Mouse (Mus musculus) CD8-positive naive resting alpha-beta T cell, adult 2 months (primary cell): ENCODE results near the gene Nkiras2.
"Not testable (repeated sequence)": the region's sequence is repeated elsewhere in the genome, so short reads cannot be mapped to it uniquely, and the experiment has no call there.

Source experiments
- DNase-seq, 2 experiments: peaks; one replicate each; pipeline ENCODE4 v3.0.0; 2022; ENCODE audit warnings: low read depth in 2 of 2, low spot score in 2 of 2

The Nkiras2 gene

DNA sequence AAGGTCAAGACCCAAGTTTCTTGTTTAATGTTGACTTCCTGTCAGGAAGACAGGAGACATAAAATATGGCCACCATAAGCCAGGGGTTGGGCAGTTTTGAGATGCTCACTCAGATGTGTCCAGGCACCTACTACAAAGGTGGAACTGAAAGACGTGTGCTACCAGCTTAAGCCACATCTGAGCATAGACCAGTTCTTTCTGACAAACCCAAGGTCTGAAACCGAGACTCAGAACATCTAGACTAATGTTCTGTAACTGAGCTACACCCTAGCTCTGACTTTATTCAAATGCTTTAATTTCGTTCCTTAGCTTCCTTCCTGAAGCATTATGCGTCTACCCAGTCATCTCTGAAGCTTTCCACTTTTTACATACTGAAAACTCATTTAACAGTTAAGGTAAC lies 21.0 kb upstream of the Nkiras2 start:
- DNase-seq: no peak

DNA sequence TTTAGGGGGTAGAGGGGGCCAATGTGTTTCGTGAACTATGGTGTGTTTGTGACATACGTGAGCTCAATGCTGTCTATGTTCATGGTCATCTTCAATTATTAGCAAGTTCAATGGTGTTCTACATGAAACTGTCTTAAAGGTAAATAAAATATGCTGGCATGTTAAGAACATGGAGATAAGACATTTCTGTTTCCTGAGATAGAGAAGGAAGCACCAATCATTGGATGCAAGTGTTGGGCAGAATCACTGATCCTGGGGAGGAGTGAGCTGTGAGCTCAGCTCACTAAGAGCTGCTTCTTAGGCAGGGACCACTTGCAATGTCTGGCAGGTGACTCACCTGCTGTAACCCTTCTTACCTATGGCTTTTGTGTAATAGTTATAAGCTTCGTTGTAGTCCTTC lies 17.7 kb upstream of the Nkiras2 start:
- DNase-seq: no peak

DNA sequence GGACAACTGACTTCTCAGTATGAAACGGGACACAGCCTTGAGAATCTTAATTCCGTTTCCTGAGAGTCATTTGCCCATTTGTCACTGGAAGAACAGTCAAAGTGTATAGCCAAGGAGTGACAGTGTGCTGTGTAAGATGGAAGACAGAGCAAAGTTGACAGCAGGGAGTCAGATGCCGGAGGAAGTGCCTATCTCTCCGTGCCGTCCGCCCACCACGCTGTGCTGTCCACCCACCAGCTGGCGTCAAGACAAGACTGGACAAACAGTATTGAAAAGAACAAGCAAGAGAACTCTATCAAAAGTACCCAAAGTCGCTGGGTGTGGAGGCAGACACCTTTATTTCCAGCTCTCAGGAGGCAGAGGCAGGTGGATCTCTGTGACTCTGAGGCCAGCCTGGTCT lies 15.9 kb upstream of the Nkiras2 start:
- DNase-seq: no peak

DNA sequence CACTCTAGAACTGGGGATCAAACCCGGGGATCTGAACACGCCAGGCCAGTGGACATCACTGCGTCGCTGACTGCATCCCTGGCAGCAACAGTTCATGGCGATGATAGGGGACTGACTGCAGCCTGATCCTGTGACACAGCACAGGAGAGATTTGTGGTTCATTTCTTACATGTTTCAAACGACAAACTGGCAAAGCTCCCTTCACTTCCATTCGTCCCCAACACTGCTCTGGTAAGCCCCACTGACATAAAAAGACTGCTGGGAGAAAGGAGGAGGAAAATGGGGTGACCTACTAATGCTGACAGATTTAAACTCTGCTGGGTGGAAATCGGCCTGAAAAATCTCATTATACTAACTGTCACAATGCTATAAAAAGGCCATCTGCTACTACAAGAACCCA lies 15.2 kb upstream of the Nkiras2 start:
- DNase-seq: no peak

DNA sequence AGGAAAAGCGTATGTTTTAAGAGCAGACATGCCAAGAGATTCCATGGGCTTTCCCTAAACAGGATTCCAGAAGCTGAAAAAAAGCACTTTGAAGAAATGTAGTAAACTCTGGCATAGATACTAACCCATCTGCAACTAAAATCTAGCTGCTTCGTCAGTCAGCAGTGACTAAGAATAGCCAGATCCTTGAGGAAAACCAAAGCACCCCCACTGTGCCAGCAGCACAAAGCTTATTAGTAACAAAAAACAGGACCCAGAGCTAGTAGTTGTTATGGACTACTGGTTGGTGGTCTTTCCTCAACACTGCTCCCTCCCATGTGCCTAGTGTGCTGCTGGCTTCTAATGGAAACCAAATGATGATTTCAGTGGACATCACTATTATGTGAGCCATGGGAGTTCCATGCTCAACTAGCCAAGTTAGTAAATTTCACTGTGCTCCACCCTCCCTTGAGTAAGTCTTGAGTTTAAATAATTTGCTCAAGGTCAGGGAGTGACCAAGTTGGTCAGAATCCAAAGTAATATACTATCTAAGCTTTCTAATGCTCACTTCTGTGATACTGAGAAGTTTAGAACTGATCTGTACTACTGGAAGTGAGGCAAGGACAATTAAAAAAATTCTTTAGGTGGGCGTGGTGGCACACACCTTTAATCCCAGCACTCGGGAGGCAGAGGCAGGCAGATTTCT lies 14.6 kb upstream of the Nkiras2 start:
- DNase-seq: no peak

DNA sequence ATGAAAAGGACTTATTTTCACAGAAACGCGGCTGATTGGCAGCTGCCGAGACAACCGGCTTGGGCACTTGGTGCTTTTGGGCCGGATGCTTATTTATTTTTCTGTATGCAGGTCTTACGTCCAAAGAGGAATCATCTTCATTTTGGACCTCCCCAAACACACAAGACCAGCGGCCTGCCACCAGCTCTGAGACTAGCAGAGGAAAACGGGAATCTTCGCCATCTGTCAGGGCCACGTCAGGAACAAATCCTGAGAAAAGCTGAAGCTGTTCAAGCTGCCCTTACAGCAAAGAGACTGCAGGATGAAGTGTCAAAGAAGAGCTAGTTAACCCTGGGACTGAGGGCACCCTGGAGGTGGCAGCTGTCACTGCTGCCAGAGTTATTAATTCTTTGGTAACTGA lies 13.6 kb upstream of the Nkiras2 start:
- DNase-seq: no peak

DNA sequence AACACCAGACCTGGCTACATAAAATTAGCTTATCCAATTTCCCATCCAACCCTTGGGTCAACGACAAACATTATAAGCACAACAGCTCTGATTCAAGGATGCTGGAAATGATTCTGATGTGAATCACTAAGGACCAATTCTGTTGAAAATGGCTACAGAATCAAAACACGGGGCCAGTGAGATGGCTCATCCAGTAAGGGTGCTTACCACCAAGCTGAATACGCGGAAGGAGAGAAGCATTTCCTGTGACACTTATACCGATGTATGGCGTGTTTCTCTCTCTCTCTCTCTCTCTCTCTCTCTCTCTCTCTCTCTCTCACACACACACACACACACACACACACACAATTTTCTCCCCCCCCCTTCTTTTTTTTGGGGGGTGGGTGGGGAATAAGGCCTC lies 11.9 kb upstream of the Nkiras2 start:
- no peak for DNase-seq

DNA sequence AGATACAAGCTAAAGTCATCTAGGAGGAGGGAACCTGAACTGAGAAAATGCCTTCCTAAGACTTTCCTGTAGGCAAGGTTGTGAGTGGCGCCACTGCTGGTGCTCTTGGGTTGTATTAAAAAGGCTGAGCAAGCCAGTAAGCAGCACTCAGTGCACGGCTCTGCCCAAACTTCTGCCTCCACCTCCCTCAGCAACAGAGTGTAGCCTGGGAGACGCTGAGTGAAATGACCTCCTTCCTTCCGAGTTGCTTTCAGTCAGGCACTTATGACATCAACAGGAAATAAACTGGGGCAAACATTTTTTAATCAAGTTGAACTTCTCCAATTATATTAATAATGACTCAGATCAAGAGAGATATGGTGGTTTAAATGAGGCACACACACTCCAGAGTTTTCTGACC lies 10.2 kb upstream of the Nkiras2 start:
- DNase-seq: no peak

DNA sequence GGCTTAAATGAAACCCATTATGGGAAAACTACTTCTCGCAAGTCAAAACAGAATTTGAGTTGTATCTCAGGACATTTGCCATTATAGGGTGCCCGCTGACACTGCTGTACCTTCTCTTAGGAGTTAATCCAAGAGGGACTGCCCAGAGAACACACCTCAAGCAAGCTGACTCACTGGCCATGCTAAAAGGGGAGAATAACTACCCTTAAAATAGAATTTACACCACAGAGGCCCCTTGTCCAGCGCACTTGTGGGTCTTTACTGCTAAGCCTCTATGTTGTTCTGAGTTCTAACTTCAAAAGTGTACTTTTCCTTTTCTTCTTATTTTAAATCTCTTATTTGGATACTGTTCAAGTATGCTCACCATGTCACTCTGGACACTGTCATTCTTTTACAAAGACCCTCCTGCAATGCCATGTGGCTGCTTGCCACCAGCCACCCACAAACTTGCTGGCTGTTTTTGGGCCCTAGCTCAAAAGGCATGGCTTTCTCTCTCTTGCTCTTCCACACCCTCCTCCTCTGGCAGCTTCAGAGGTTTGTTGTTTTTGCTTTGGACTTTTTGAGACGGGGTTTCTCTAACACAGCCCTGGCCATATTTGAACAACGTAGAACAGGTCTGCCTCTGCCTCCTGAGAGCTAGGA lies 9.6 kb upstream of the Nkiras2 start:
- DNase-seq: peak in 1 of 2 experiments; percentile 29

DNA sequence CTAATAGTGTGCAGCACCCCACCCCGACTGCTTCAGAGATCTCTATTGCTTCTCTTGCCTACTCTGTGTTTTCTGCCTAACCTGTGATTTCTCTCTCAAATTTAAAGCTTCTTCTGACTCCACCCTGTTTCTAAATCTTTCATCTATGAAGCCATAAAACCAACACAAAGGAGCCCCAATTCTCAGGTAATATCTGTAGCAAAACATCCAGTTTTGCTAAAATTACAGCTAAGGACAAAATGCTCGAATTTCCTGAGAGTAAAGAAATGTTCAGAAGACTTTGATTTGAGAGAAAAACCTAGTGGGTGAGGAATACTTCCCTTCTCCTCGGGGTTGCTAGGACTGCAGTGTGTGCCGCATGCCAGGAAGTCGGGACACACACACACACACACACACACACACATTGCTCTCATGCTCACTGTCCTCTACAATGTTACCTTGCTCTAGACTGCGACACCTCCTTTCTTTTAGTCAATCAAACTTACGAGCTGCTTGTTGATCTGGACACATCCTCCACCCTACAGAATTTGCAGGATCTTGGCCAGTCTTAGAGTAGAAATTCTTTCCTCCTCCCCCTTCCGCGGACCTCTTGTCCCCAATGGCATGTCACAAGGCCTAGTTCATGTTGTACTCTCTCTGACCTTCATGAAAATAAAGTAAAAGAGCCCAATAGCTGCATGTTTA lies 8.9 kb upstream of the Nkiras2 start:
- peak; percentile 28 to 32 for DNase-seq

DNA sequence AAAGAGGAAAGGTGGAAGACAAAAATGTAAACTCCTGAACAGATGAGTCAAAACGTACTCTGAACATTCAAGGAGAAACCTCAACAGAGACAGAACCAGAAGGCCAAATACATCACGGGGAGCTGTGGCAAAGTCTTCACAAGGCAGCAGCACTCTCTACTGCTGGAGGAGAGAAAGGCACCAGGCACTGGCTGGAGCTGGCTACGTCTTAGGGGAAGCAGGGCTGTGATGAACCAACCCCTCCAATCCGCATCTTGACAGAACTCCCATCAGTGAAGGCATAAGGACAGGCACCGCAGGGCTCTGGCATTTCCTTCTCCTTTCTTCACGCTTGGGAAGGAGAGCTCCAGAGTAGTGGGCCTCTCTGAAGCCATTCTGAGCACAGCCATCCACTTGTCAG lies 7.4 kb upstream of the Nkiras2 start:
- no peak for DNase-seq

DNA sequence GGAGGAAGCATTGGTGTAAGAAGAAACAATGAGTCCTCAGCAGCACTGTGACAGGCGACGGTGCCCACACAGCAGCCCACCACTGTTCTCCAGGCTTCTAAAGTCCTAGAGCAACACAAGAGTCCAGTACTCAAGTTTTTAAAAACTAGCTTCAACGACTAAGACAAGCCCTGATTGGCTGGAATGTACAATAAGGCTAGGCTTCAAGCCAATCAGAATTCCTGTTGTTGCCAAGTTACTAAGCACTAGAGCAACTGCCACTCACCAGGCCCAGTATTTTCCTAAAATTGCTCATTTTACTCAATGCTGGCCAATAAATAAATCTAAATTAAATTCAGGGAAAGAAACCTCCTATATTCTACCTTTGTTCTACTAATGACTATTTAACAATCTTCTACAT lies 5.8 kb upstream of the Nkiras2 start:
- DNase-seq: no peak

DNA sequence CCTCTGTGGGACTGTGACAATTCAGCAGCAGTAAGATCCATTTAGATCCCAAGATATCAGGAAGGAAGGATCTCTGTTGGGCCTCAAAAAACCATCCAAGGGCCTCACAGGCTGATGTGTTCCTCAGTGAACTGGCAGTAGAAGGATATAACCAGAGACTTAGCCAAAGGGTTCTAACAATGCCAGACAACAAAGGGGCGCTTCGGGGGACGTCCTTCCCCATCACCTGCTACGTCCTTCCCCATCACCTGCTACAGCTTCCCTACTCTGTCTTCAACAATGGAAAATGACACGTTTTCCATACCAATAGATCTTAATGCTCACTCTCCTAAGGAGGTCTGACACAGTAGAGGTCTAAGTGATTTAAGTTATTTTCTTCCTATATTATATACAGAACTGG lies 2.7 kb upstream of the Nkiras2 start:
- DNase-seq: no peak

DNA sequence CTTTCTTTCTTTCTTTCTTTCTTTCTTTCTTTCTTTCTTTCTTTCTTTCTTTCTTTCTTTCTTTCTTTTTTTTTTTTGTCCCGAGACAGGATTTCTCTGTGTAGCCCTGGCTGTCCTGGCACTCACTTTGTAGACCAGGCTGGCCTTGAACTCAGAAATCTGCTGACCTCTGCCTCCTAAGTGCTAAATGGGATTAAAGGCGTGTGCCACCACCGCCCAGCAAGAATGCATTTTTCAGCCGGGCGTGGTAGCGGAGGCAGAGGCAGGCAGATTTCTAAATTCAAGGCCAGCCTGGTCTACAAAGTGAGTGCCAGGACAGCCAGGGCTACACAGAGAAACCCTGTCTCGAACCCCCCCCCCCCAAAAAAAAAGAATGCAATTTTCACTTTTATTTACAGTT lies 2.2 kb upstream of the Nkiras2 start:
- not testable (repeated sequence) for DNase-seq

DNA sequence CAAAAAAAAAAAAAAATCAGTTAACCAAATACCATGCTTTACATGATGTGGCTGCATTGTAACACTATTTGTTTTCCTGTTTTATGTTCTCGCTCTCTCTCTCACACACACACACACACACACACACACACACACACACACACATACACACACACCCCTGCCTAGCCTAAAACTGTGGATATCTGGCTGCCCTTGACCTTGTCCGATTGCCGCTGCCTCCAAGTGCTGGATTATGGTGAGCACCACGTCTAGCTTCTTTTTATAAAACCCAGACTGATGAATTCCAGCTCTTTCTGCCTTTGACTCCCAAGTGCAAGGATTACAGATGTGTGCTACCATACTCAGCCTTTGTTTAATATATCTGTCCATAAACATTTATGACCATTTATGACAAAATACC lies 1.6 kb upstream of the Nkiras2 start:
- DNase-seq: no peak

DNA sequence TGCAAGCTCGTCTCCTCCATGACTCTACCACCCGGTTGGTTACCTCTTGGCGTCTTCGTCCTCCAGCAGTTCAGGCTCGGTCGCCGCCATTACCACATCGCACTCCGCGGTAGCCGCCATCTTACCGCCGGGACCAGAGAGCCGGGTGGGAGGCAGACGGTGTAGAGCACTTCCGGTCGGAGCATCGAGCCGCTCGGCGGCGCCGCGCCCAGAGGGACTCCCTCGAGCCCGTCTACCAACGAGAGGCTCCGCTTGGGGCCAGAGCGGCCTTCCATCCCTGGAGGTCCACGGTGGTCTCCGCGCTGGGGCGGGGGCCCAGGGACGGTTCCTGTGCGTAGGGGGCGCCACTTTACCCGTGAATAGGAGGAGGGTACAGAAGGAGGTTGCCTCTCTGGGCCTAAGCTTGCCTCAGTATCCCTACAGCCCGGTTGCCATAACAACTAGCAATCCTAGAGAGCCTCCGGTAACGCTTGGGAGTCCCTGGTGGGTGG lies 486 bp downstream of the Nkiras2 start:
- DNase-seq: peak; percentile 89 to 90

DNA sequence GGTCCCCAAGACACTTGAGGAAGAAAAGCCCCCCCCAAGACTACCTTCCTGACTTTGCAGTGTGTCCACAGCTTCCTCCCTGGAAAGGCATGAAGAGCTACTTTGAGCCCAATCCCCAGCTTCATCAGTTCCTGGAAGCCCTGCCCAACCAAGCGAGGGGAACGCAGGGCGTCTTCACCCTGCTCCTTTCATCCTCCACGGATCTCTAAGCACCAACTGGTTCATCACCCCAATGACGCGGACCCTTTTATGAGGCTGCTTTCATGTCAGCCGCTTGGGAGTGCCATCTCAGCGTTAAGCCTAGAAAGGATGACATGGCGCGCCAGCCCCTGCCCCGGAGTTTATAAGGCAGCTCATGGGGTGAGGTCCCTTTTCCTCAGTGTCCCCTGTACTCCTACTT lies 938 bp downstream of the Nkiras2 start, which contains the start of gene Dnajc7:
Dnajc7 (minus strand) TSS at position 187 of the 400 bp plus-strand sequence.
- peak; percentile 70 to 74 for DNase-seq

DNA sequence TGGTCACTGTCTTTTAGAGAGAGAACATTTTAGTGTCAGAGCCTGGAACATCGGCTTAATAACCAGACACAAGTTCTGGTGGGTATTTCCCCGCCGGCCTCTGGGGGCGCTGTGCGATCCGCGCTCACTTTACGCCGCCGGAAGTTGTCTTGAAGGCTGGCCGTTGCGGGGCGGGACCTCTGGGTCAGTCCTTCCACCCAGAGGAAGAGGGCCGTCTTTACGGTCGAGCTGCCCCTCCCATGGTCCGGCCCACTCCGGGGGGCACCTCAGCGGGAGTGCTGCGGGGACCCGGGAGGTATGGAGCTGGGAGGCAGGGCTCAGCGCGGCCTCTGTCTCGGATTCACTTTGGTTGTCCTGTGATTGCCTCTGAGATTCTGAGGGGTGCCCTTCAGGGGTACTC lies 3.7 kb downstream of the Nkiras2 start:
- peak; percentile 94 to 95 for DNase-seq

DNA sequence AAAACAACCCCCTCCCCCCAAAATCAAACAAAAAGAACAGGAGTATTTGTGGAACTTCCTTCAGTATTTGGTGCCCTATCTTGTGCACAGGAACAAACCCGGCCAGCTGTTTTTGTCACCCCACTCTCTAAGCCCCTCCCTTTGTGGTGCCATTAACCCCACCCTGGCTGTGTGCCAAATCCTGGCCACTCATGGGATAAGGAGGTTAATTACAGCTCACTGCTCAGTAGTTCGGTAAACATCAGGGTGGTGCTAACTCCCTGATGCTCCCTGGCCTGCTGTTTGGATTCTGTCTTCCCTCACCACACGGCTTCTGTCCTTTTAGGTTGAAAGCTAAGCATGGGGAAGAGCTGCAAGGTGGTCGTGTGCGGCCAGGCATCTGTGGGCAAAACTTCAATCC lies 4.8 kb downstream of the Nkiras2 start:
- no peak for DNase-seq

DNA sequence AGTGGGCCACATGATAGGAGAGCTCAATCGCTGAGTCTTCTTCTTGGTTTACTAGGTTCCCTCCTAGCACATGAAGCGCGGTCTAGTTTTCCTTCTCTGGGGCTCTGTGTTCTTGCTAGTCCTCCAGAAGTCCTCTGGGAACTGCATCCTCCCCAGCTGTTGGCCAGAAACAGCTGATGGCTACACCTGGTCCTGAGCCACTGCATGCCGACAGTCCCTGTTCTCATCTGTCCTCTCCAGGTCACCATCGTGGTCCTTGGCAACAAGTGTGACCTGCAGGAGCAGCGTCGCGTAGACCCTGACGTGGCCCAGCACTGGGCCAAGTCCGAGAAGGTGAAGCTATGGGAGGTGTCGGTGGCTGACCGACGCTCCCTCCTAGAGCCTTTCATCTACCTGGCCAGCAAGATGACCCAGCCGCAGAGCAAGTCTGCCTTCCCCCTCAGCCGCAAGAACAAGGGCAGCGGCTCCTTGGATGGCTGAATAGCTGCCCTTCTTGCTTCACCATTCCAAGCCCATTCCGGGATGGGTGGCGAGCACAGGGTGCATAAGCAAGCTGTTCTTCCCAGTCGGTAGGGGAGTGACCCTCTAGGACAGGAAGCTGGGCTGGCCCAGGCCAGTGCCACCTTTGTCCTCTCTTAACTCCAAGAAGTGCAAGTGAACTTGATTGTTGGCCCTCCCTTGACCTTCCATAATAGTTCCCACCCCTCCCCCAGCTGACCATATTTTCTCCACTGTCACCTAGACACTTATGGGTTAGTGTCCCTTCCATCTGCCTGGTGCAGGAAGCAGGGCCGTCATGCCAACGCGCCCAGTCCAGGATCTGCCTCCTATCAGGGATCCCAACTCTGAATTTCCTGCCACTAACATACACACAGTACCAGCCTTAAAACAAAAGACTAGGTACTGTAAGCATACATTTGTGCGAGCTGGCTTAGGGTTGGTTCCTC lies 7.0 kb downstream of the Nkiras2 start:
- DNase-seq: no peak

DNA sequence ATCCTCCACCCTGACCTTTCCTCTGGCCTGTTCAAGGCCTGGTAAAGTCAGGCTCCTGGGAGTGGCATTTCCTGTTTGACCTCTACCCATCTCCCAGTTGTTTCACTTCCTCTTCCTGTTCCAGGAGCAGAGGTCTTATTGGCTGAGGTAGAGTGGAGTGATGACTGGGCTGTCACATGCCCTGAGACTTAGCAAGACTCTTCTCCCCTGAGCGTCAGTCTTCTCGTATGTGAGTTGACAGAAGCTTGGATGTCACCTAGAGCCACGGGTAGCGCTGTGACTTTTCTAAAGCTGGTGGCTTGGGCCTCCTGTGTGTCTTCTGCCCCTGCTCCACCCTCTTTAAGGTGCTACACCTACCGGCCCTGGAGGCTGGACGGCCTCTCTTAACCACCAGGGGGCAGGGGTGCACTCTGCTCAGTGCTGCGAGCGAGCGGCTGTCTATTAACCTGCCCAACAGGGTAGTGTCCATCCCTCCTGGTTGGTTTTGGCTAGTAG lies 7.7 kb downstream of the Nkiras2 start:
- DNase-seq: peak; percentile 59 to 78
